In genomic region chr15:89322670-89323522, GRCm38 (mm10) we compare ENCODE assay signal across 9 mouse cellular contexts. TPM values are rescaled to one million over a fixed set of nuclear protein-coding genes. Genes with fewer than 3 reads are reported as not detected.
A peak's percentile ranks its signal among the peaks of the same experiment; 100 is the strongest.
DNase-seq lines count a peak whose midpoint lies in the region; ATAC-seq lines count a peak whose summit lies in the region.
"Had no signal": no experiment of that assay in that cellular context is flagged by ENCODE, and none has a peak within 500 bp of the region (broad histone marks: within the 10 kb centered on the region; RNA-seq: fewer than 3 reads in every experiment).

Gene Adm2 (plus strand): TSS chr15:89322720.

- H3K27me3 ChIP-seq in neural tube, embryonic 11.5 days (ENCODE audit: control insufficient read depth, insufficient read depth, low read length), result 0 out of 2 replicates have a peak, but pooled peaks cover 2% of the 10 kb centered on the region
- peaks cover 17% of the 10 kb centered on the region for H3K27me3 ChIP-seq in forebrain, embryonic 13.5 days
- peaks cover 19% of the 10 kb centered on the region; the same call in 1 of the 2 replicates for H3K27me3 ChIP-seq in limb, embryonic 15.5 days

- H3K4me2 ChIP-seq in neural tube, embryonic 11.5 days (ENCODE audit: low read depth), result peak within 1 kb of the TSS; percentile 36; the same call in 1 of the 2 replicates
- peak within 1 kb of the TSS; percentile 42 for H3K4me2 ChIP-seq in forebrain, embryonic 13.5 days
- peak within 1 kb of the TSS; percentile 40 for H3K4me2 ChIP-seq in limb, embryonic 15.5 days

- H3K9me3 ChIP-seq in neural tube, embryonic 11.5 days (ENCODE audit: control insufficient read depth, low read length), result no peaks in the 10 kb centered on the region
- no peaks in the 10 kb centered on the region for H3K9me3 ChIP-seq in forebrain, embryonic 13.5 days (replicated peaks)
- H3K9me3 ChIP-seq in limb, embryonic 15.5 days, result no peaks in the 10 kb centered on the region

- no peak within 1 kb of the TSS for H3K9ac ChIP-seq in neural tube, embryonic 11.5 days (ENCODE audit: low read length)
- no peak within 1 kb of the TSS for H3K9ac ChIP-seq in forebrain, embryonic 13.5 days
- no peak within 1 kb of the TSS for H3K9ac ChIP-seq in limb, embryonic 15.5 days

- 0 out of 2 replicates have a peak, but pooled peaks cover 4% of the 10 kb centered on the region for H3K4me1 ChIP-seq in neural tube, embryonic 11.5 days (ENCODE audit: control insufficient read depth, insufficient read depth, low read length)
- peaks cover 6% of the 10 kb centered on the region for H3K4me1 ChIP-seq in forebrain, embryonic 13.5 days
- peaks cover 6% of the 10 kb centered on the region for H3K4me1 ChIP-seq in limb, embryonic 15.5 days

- no peak within 1 kb of the TSS for H3K27ac ChIP-seq in neural tube, embryonic 11.5 days (ENCODE audit: low read depth, low read length)
- H3K27ac ChIP-seq in forebrain, embryonic 13.5 days, result no peak within 1 kb of the TSS
- no peak within 1 kb of the TSS for H3K27ac ChIP-seq in limb, embryonic 15.5 days

- WGBS in neural tube, embryonic 11.5 days, result 9% methylated on average over 26 of the region's 26 CpGs
- 7% methylated on average over 26 of the region's 26 CpGs for WGBS in forebrain, embryonic 13.5 days
- 9% methylated on average over 26 of the region's 26 CpGs for WGBS in limb, embryonic 15.5 days

- DNase-seq in neural tube, embryonic 11.5 days (ENCODE audit: low spot score), result no peak
- DNase-seq in neural tube, embryonic 10.5 days (ENCODE audit: extremely low spot score, low spot score), result no peak
- DNase-seq in testis, postnatal 10 days (ENCODE audit: low spot score), result peak; percentile 43
- no peak for DNase-seq in cerebellum, adult 11-12 months
- DNase-seq in ovary, postnatal 10 days (ENCODE audit: low spot score), result no peak
- DNase-seq: adrenal gland, postnatal 36 days; gastrocnemius, postnatal 14 days had no signal

- no peak within 1 kb of the TSS for H3K4me3 ChIP-seq in neural tube, embryonic 11.5 days (ENCODE audit: low read depth, low read length)
- peak within 1 kb of the TSS; percentile 3; the same call in 1 of the 2 replicates for H3K4me3 ChIP-seq in forebrain, embryonic 13.5 days
- H3K4me3 ChIP-seq in limb, embryonic 15.5 days, result peak within 1 kb of the TSS; percentile 19

- no peaks in the 10 kb centered on the region for H3K36me3 ChIP-seq in neural tube, embryonic 11.5 days (ENCODE audit: control insufficient read depth, insufficient read depth, low read length)
- no peaks in the 10 kb centered on the region for H3K36me3 ChIP-seq in forebrain, embryonic 13.5 days (ENCODE audit: poor library complexity, severe bottlenecking)
- H3K36me3 ChIP-seq in limb, embryonic 15.5 days, result no peaks in the 10 kb centered on the region

- no peak for ATAC-seq in neural tube, embryonic 11.5 days (ENCODE audit: insufficient read depth, low FRiP score, low TSS enrichment)
- no peak for ATAC-seq in forebrain, embryonic 13.5 days
- no peak for ATAC-seq in limb, embryonic 15.5 days (ENCODE audit: insufficient number of reproducible peaks, low FRiP score, low TSS enrichment, low read depth)

RNA-seq across cellular contexts. Expression of gene Adm2, which starts in this region (rescaled TPM):
- polyA plus RNA-seq in neural tube, embryonic 11.5 days (2014; fragmentation: Nextera tagmentation; extraction: Ambion mirVana), result 0.17 TPM in 1 of 2 replicates, not detected in the other
- not detected in 2 replicates for polyA plus RNA-seq in forebrain, embryonic 13.5 days (2015; fragmentation: Nextera tagmentation; extraction: Ambion mirVana)
- 1.6 and 1.9 TPM in 2 replicates for polyA plus RNA-seq in limb, embryonic 15.5 days (2015; fragmentation: Nextera tagmentation; extraction: Ambion mirVana)
